Comparison of ENCODE assay signal across 14 mouse cellular contexts in genomic region chr4:136690034-136690433, GRCm38 (mm10).
A peak's percentile ranks its signal among the peaks of the same experiment; 100 is the strongest.
DNase-seq lines count a peak whose midpoint lies in the region; ATAC-seq lines count a peak whose summit lies in the region.
"Had no signal": no experiment of that assay in that cellular context is flagged by ENCODE, and none has a peak within 500 bp of the region (broad histone marks: within the 10 kb centered on the region; RNA-seq: fewer than 3 reads in every experiment).

No protein-coding gene starts in this region.

- H3K36me3 ChIP-seq in hindbrain, embryonic 16.5 days (ENCODE audit: control insufficient read depth, insufficient read depth, low read length), result peaks cover 26% of the 10 kb centered on the region
- H3K36me3 ChIP-seq in hindbrain, embryonic 14.5 days (replicated peaks; ENCODE audit: control insufficient read depth, insufficient read depth), result peaks cover 45% of the 10 kb centered on the region
- peaks cover 39% of the 10 kb centered on the region for H3K36me3 ChIP-seq in embryonic facial prominence, embryonic 15.5 days
- peaks cover 95% of the 10 kb centered on the region for H3K36me3 ChIP-seq in hindbrain, embryonic 10.5 days

- H3K4me3 ChIP-seq in hindbrain, embryonic 16.5 days (ENCODE audit: low read length), result no peak overlapping the region
- no peak overlapping the region for H3K4me3 ChIP-seq in hindbrain, embryonic 14.5 days (replicated peaks; ENCODE audit: low read length)
- no peak overlapping the region for H3K4me3 ChIP-seq in embryonic facial prominence, embryonic 15.5 days (replicated peaks)
- H3K4me3 ChIP-seq in hindbrain, embryonic 10.5 days, result no peak overlapping the region
- H3K4me3 ChIP-seq: forebrain, embryonic 10.5 days; kidney, embryonic 15.5 days; neural tube, embryonic 12.5 days had no signal

- no peak for DNase-seq in hindbrain, embryonic 14.5 days (ENCODE audit: low spot score)
- DNase-seq in layer of hippocampus, postnatal 36 days, result peak; percentile 31 to 42
- peak; percentile 16 to 53 for DNase-seq in lung, postnatal 4 days
- DNase-seq in thymus, postnatal 10 days (ENCODE audit: low spot score in 2 of 2), result no peak
- no peak for DNase-seq in urinary bladder, postnatal 14 days (ENCODE audit: low spot score)
- DNase-seq in hindbrain, embryonic 10.5 days (ENCODE audit: low spot score), result no peak
- DNase-seq: heart, adult 18-20 months; heart, postnatal 4 days had no signal

- peak; percentile 37; the same call in 1 of the 2 replicates for ATAC-seq in hindbrain, embryonic 16.5 days
- no peak for ATAC-seq in hindbrain, embryonic 14.5 days (ENCODE audit: low FRiP score)
- ATAC-seq in embryonic facial prominence, embryonic 15.5 days (ENCODE audit: insufficient number of reproducible peaks, low FRiP score, low TSS enrichment, low read depth), result 0 out of 2 replicates have a peak, but pooled peaks have one; percentile 6

- no peak overlapping the region for H3K4me2 ChIP-seq in hindbrain, embryonic 16.5 days (ENCODE audit: low read length)
- H3K4me2 ChIP-seq in hindbrain, embryonic 14.5 days (replicated peaks), result no peak overlapping the region
- no peak overlapping the region for H3K4me2 ChIP-seq in embryonic facial prominence, embryonic 15.5 days (replicated peaks)
- H3K4me2 ChIP-seq: kidney, embryonic 15.5 days; liver, embryonic 11.5 days; neural tube, embryonic 12.5 days had no signal

- no peak overlapping the region for H3K9ac ChIP-seq in hindbrain, embryonic 16.5 days (ENCODE audit: low read depth, low read length)
- H3K9ac ChIP-seq in hindbrain, embryonic 14.5 days, result no peak overlapping the region
- H3K9ac ChIP-seq in embryonic facial prominence, embryonic 15.5 days, result no peak overlapping the region
- H3K9ac ChIP-seq: kidney, embryonic 15.5 days; neural tube, embryonic 12.5 days had no signal

- no peaks in the 10 kb centered on the region for H3K9me3 ChIP-seq in hindbrain, embryonic 16.5 days (ENCODE audit: control insufficient read depth, low read length)
- H3K9me3 ChIP-seq in hindbrain, embryonic 14.5 days (ENCODE audit: control insufficient read depth, low read length), result no peaks in the 10 kb centered on the region
- 0 out of 2 replicates have a peak, but pooled peaks cover 3% of the 10 kb centered on the region for H3K9me3 ChIP-seq in embryonic facial prominence, embryonic 15.5 days (replicated peaks)
- 0 out of 2 replicates have a peak, but pooled peaks cover 3% of the 10 kb centered on the region for H3K9me3 ChIP-seq in hindbrain, embryonic 10.5 days
- H3K9me3 ChIP-seq: kidney, embryonic 15.5 days had no signal

- 72% methylated on average over 12 of the region's 12 CpGs for WGBS in hindbrain, embryonic 16.5 days
- WGBS in hindbrain, embryonic 14.5 days, result 71% methylated on average over 12 of the region's 12 CpGs
- 75% methylated on average over 12 of the region's 12 CpGs for WGBS in embryonic facial prominence, embryonic 15.5 days
- WGBS in hindbrain, embryonic 10.5 days, result 85% methylated on average over 12 of the region's 12 CpGs

- H3K4me1 ChIP-seq in hindbrain, embryonic 16.5 days (ENCODE audit: control insufficient read depth, insufficient read depth, low read depth, low read length), result no peaks in the 10 kb centered on the region
- H3K4me1 ChIP-seq in hindbrain, embryonic 14.5 days (replicated peaks; ENCODE audit: control insufficient read depth, insufficient read depth, low read length), result no peaks in the 10 kb centered on the region
- H3K4me1 ChIP-seq in embryonic facial prominence, embryonic 15.5 days, result peaks cover 10% of the 10 kb centered on the region; the same call in 1 of the 2 replicates
- H3K4me1 ChIP-seq in hindbrain, embryonic 10.5 days (replicated peaks), result peaks cover 30% of the 10 kb centered on the region

- no peaks in the 10 kb centered on the region for H3K27me3 ChIP-seq in hindbrain, embryonic 16.5 days (replicated peaks; ENCODE audit: control insufficient read depth, insufficient read depth, low read length)
- no peaks in the 10 kb centered on the region for H3K27me3 ChIP-seq in hindbrain, embryonic 14.5 days (ENCODE audit: control insufficient read depth, insufficient read depth, low read length)
- no peaks in the 10 kb centered on the region for H3K27me3 ChIP-seq in embryonic facial prominence, embryonic 15.5 days
- no peaks in the 10 kb centered on the region for H3K27me3 ChIP-seq in hindbrain, embryonic 10.5 days (ENCODE audit: insufficient read depth, poor library complexity, severe bottlenecking)
- H3K27me3 ChIP-seq: kidney, embryonic 15.5 days; neural tube, embryonic 12.5 days had no signal

- H3K27ac ChIP-seq in hindbrain, embryonic 16.5 days (ENCODE audit: low read depth, low read length), result no peak overlapping the region
- no peak overlapping the region for H3K27ac ChIP-seq in hindbrain, embryonic 14.5 days
- no peak overlapping the region for H3K27ac ChIP-seq in embryonic facial prominence, embryonic 15.5 days (replicated peaks)
- H3K27ac ChIP-seq in hindbrain, embryonic 10.5 days, result no peak overlapping the region
- H3K27ac ChIP-seq: forebrain, embryonic 10.5 days; kidney, embryonic 15.5 days; neural tube, embryonic 12.5 days had no signal

Comparison
In these comparisons a context has a peak if more than half of its experiments do, and no peak if none do; other contexts are left out.
1. DNase-seq: peak in layer of hippocampus, postnatal 36 days (2 of 2) and lung, postnatal 4 days (2 of 2); none in hindbrain, embryonic 14.5 days (single experiment), thymus, postnatal 10 days (0 of 2), urinary bladder, postnatal 14 days (single experiment) and hindbrain, embryonic 10.5 days (single experiment).